Mouse (Mus musculus): ENCODE measurements around the gene Mmp28. TPM values are rescaled to one million over a fixed set of nuclear protein-coding genes. Genes with fewer than 3 reads are reported as not detected.
A peak's percentile ranks its signal among the peaks of the same experiment; 100 is the strongest.

The Mmp28 gene
- polyA plus RNA-seq, 1 experiment = 0.52 TPM

DNA sequence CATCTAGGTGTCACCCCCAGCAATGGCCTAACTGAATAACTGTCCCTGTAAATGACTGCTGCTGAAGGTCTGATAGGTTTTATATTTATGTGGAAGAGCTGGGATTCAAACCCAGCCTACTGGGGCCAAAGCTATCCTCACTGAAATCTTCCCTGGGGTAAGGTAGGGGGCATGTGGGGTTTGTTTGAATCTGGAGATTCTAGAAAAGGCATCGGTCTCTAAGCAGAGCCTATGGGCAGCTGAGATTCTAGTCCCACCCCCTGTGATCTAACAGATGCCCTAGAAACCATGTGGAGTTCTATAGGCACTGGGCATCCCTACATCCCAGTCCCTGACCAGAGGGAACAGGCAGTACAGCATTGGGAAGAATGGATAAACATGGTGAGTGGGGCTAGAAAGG lies 25.5 kb downstream of the Mmp28 start, which contains the start of gene 1700020L24Rik:
1700020L24Rik (plus strand) TSS at position 301 of the 400 bp plus-strand sequence.
- no peaks in the 10 kb centered on the region for H3K27me3 ChIP-seq (ENCODE audit: control insufficient read depth, insufficient read depth, low read length, poor library complexity, severe bottlenecking)
- no peaks in the 10 kb centered on the region for H3K9me3 ChIP-seq (replicated peaks; ENCODE audit: control insufficient read depth, insufficient read depth, low read length, poor library complexity, severe bottlenecking)
- H3K4me1 ChIP-seq (ENCODE audit: control insufficient read depth, insufficient read depth, low read length) = no peaks in the 10 kb centered on the region
- no peak within 1 kb of the TSS for H3K27ac ChIP-seq (ENCODE audit: insufficient read depth, low read length)
- no peak within 1 kb of the TSS for H3K9ac ChIP-seq (ENCODE audit: low read depth, poor library complexity, severe bottlenecking)
- H3K36me3 ChIP-seq (ENCODE audit: control insufficient read depth, insufficient read depth, low read length, poor library complexity, severe bottlenecking) = no peaks in the 10 kb centered on the region
- H3K4me3 ChIP-seq (ENCODE audit: low read depth, low read length) = no peak within 1 kb of the TSS
- TF ChIP-seq CTCF (IDR thresholded peaks at IDR 0.05; ENCODE audit: low read depth, low read length) (no peak), EP300 (IDR thresholded peaks at IDR 0.05; ENCODE audit: insufficient read depth, low read depth, low read length) (no peak), POLR2A (IDR thresholded peaks at IDR 0.05; ENCODE audit: insufficient read depth, low read length) (no peak)

DNA sequence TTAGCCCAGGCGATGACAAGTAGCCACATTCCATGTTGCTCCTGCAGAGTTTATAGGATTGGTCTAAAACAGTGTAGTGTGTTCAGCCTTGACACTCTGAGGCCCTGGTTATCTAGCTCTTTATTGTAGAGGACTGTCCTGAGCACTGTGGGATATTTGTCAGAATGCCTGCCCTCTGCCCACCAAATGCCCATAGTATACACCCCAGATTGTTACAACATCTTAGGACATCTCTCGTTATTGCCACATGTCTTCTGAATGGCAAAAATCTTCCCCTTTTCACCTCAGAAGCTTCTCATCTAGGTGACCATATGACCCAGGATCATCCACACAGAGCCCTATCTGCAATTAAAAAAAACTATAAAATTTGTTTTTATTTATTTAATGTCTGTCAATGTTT lies 30.3 kb downstream of the Mmp28 start:
- H3K36me3 ChIP-seq (ENCODE audit: control insufficient read depth, insufficient read depth, low read length, poor library complexity, severe bottlenecking) = no peaks in the 10 kb centered on the region
- no peak overlapping the region for H3K9ac ChIP-seq (ENCODE audit: low read depth, poor library complexity, severe bottlenecking)
- no peaks in the 10 kb centered on the region for H3K27me3 ChIP-seq (ENCODE audit: control insufficient read depth, insufficient read depth, low read length, poor library complexity, severe bottlenecking)
- H3K4me1 ChIP-seq (ENCODE audit: control insufficient read depth, insufficient read depth, low read length) = no peaks in the 10 kb centered on the region
- no peak overlapping the region for H3K4me3 ChIP-seq (ENCODE audit: low read depth, low read length)
- TF ChIP-seq POLR2A (IDR thresholded peaks at IDR 0.05; ENCODE audit: insufficient read depth, low read length) = no peak
- TF ChIP-seq CTCF (IDR thresholded peaks at IDR 0.05; ENCODE audit: low read depth, low read length) = no peak
- no peak for TF ChIP-seq EP300 (IDR thresholded peaks at IDR 0.05; ENCODE audit: insufficient read depth, low read depth, low read length)
- no peaks in the 10 kb centered on the region for H3K9me3 ChIP-seq (replicated peaks; ENCODE audit: control insufficient read depth, insufficient read depth, low read length, poor library complexity, severe bottlenecking)
- H3K27ac ChIP-seq (ENCODE audit: insufficient read depth, low read length) = no peak overlapping the region

DNA sequence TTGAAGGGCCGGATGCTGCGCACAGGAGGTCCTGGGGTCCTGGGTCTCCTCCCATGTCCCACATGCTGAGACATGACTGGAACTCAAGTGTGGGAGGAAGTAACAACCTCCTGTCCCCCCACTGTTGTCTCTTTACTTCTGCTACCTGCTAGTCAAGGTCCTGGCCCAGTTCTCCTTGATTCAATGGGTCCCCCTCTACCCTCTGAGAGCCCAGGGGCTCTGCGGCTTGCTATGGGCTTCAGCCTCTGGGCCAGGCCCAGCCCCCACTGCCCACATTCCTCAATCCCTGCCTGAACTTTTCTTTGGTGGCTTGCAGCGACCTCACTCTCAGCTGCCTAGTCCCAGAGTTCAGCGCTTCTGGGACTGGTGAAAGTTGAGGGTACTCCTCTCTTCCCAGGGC lies 33.5 kb downstream of the Mmp28 start, which contains the start of gene Gas2l2:
Gas2l2 (minus strand) TSS at position 101 of the 400 bp plus-strand sequence.
- no peak within 1 kb of the TSS for H3K27ac ChIP-seq (ENCODE audit: insufficient read depth, low read length)
- no peaks in the 10 kb centered on the region for H3K4me1 ChIP-seq (ENCODE audit: control insufficient read depth, insufficient read depth, low read length)
- H3K36me3 ChIP-seq (ENCODE audit: control insufficient read depth, insufficient read depth, low read length, poor library complexity, severe bottlenecking) = no peaks in the 10 kb centered on the region
- H3K9ac ChIP-seq (ENCODE audit: low read depth, poor library complexity, severe bottlenecking) = no peak within 1 kb of the TSS
- no peaks in the 10 kb centered on the region for H3K27me3 ChIP-seq (ENCODE audit: control insufficient read depth, insufficient read depth, low read length, poor library complexity, severe bottlenecking)
- H3K9me3 ChIP-seq (replicated peaks; ENCODE audit: control insufficient read depth, insufficient read depth, low read length, poor library complexity, severe bottlenecking) = no peaks in the 10 kb centered on the region
- no peak within 1 kb of the TSS for H3K4me3 ChIP-seq (ENCODE audit: low read depth, low read length)
- TF ChIP-seq EP300 (IDR thresholded peaks at IDR 0.05; ENCODE audit: insufficient read depth, low read depth, low read length) (no peak), CTCF (IDR thresholded peaks at IDR 0.05; ENCODE audit: low read depth, low read length) (no peak), POLR2A (IDR thresholded peaks at IDR 0.05; ENCODE audit: insufficient read depth, low read length) (no peak)

DNA sequence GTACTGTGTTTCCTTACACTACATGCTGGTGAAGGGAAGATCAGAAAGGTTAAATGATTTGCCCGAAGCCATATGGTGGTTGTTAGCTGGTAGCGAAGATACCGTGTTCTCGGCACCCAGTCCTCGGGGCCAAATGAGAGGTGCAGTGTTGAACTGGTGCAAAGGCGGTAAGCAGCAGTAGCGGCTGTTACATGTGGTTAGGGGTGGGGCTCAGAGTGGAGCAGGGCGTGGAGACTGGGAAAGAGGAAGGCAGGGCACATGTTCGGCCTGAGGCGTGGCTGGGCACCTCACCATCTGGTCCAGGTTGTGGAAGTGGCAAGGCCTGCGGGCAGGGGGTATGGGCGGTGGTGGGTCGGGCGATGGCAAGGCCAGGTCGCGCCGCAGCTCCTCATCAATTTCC lies 35.9 kb downstream of the Mmp28 start:
- Histone ChIP-seq H3K27me3 (ENCODE audit: control insufficient read depth, insufficient read depth, low read length, poor library complexity, severe bottlenecking) (no peaks in the 10 kb centered on the region), H3K4me3 (ENCODE audit: low read depth, low read length) (peak overlapping the region; percentile 43), H3K27ac (ENCODE audit: insufficient read depth, low read length) (no peak overlapping the region), H3K9ac (ENCODE audit: low read depth, poor library complexity, severe bottlenecking) (0 out of 2 replicates have a peak overlapping the region, but pooled peaks have one; percentile 6), H3K36me3 (ENCODE audit: control insufficient read depth, insufficient read depth, low read length, poor library complexity, severe bottlenecking) (no peaks in the 10 kb centered on the region), H3K9me3 (replicated peaks; ENCODE audit: control insufficient read depth, insufficient read depth, low read length, poor library complexity, severe bottlenecking) (no peaks in the 10 kb centered on the region), H3K4me1 (ENCODE audit: control insufficient read depth, insufficient read depth, low read length) (no peaks in the 10 kb centered on the region)
- TF ChIP-seq POLR2A (IDR thresholded peaks at IDR 0.05; ENCODE audit: insufficient read depth, low read length) (no peak), EP300 (IDR thresholded peaks at IDR 0.05; ENCODE audit: insufficient read depth, low read depth, low read length) (no peak), CTCF (IDR thresholded peaks at IDR 0.05; ENCODE audit: low read depth, low read length) (no peak)

DNA sequence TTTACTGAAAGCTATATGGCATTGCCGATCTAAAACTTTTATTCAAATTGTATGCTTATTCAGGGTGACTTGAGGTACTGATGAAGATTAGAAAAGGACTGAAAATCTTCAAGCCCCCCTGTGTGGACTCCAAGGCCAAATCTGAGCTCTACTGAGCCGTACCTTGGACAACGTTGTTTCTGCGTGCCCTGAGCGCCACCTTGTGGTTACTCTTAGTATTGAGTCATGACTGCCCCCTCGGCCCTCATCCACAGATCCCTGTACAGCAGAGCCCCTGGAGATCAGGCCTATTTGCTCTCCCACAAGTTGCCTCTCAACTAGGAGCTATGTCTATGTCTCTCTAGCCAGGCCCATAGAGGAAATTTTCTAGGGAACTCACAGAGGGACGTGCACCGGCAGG lies 38.2 kb downstream of the Mmp28 start:
- Histone ChIP-seq H3K27me3 (ENCODE audit: control insufficient read depth, insufficient read depth, low read length, poor library complexity, severe bottlenecking) (no peaks in the 10 kb centered on the region), H3K4me1 (ENCODE audit: control insufficient read depth, insufficient read depth, low read length) (no peaks in the 10 kb centered on the region), H3K9me3 (replicated peaks; ENCODE audit: control insufficient read depth, insufficient read depth, low read length, poor library complexity, severe bottlenecking) (no peaks in the 10 kb centered on the region), H3K9ac (ENCODE audit: low read depth, poor library complexity, severe bottlenecking) (no peak overlapping the region), H3K36me3 (ENCODE audit: control insufficient read depth, insufficient read depth, low read length, poor library complexity, severe bottlenecking) (no peaks in the 10 kb centered on the region), H3K27ac (ENCODE audit: insufficient read depth, low read length) (no peak overlapping the region), H3K4me3 (ENCODE audit: low read depth, low read length) (no peak overlapping the region)
- no peak for TF ChIP-seq POLR2A (IDR thresholded peaks at IDR 0.05; ENCODE audit: insufficient read depth, low read length)
- TF ChIP-seq CTCF (IDR thresholded peaks at IDR 0.05; ENCODE audit: low read depth, low read length) = peak; percentile 98
- TF ChIP-seq EP300 (IDR thresholded peaks at IDR 0.05; ENCODE audit: insufficient read depth, low read depth, low read length) = no peak

DNA sequence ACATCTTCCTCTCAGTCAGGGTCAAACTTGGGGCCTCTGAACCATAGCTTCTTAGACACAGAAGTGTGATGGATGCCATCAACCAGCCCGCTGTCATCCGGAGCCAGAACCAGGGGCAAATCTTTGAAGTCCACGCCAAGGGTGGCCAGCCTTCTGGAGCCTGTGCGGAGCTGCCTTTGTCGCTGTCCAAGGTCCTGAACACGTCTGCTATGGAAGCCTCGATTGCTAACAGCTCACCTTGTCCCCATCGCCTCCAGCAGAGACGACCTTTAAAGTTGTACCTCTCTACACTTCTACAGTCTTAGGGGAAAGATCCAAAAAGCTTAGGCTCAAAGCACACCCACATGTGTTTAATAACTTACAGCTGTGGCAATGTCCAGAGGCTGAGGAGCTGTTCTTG lies 41.6 kb downstream of the Mmp28 start:
- Histone ChIP-seq H3K4me3 (ENCODE audit: low read depth, low read length) (no peak overlapping the region), H3K9ac (ENCODE audit: low read depth, poor library complexity, severe bottlenecking) (no peak overlapping the region), H3K27ac (ENCODE audit: insufficient read depth, low read length) (no peak overlapping the region), H3K4me1 (ENCODE audit: control insufficient read depth, insufficient read depth, low read length) (no peaks in the 10 kb centered on the region), H3K27me3 (ENCODE audit: control insufficient read depth, insufficient read depth, low read length, poor library complexity, severe bottlenecking) (no peaks in the 10 kb centered on the region), H3K9me3 (replicated peaks; ENCODE audit: control insufficient read depth, insufficient read depth, low read length, poor library complexity, severe bottlenecking) (no peaks in the 10 kb centered on the region), H3K36me3 (ENCODE audit: control insufficient read depth, insufficient read depth, low read length, poor library complexity, severe bottlenecking) (no peaks in the 10 kb centered on the region)
- TF ChIP-seq EP300 (IDR thresholded peaks at IDR 0.05; ENCODE audit: insufficient read depth, low read depth, low read length) = no peak
- TF ChIP-seq POLR2A (IDR thresholded peaks at IDR 0.05; ENCODE audit: insufficient read depth, low read length) = no peak
- no peak for TF ChIP-seq CTCF (IDR thresholded peaks at IDR 0.05; ENCODE audit: low read depth, low read length)

Measured in ES-Bruce4 (cell line).